Mouse (Mus musculus): ENCODE results near the gene Bach2. TPM values are rescaled to one million over a fixed set of nuclear protein-coding genes. Genes with fewer than 3 reads are reported as not detected.

The Bach2 gene
- polyA plus RNA-seq, 1 experiment from 2014 or later = 29.9 TPM

- Histone ChIP-seq H3K4me2 (ENCODE audit: low read depth) (no peak overlapping the region), H3K4me1 (ENCODE audit: control insufficient read depth, insufficient read depth, low read length) (no peaks in the 10 kb centered on the region), H3K9ac (ENCODE audit: low read length) (no peak overlapping the region), H3K36me3 (ENCODE audit: control insufficient read depth, insufficient read depth, low read length) (no peaks in the 10 kb centered on the region), H3K27me3 (ENCODE audit: control insufficient read depth, insufficient read depth, low read length) (no peaks in the 10 kb centered on the region), H3K27ac (ENCODE audit: low read depth, low read length) (no peak overlapping the region), H3K9me3 (ENCODE audit: control insufficient read depth, low read length) (no peaks in the 10 kb centered on the region), H3K4me3 (ENCODE audit: low read depth, low read length) (no peak overlapping the region)
- 84% methylated on average over 9 of the region's 9 CpGs for WGBS
- ATAC-seq (ENCODE audit: insufficient read depth, low FRiP score, low TSS enrichment) = no peak
- no peak for DNase-seq (ENCODE audit: low spot score)
Measured at GRCm38 (mm10) chr4:32409116-32409880, 170.7 kb downstream of the Bach2 start.

DNA sequence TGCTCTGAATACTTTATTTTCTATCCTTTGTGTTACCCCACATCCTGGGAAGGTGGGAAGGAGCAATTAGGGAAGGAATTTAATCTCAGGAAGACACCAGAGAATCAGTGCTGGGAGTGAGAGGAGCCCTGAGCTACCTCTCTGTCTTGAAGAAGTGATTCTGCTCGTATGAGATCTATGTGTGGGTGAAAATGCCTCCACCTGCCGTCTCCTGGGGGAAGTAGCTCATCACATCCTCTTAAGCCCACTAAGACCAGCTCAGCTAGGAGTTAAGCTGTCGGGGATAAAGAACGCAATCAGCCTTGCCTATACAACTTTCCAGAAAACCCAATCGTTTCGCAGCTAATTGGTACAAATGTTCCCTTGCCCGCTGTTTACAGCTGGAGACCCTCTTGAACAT, 174.5 kb downstream of the Bach2 start:
- Histone ChIP-seq H3K9me3 (ENCODE audit: control insufficient read depth, low read length) (no peaks in the 10 kb centered on the region), H3K27ac (ENCODE audit: low read depth, low read length) (no peak overlapping the region), H3K4me1 (ENCODE audit: control insufficient read depth, insufficient read depth, low read length) (no peaks in the 10 kb centered on the region), H3K27me3 (ENCODE audit: control insufficient read depth, insufficient read depth, low read length) (no peaks in the 10 kb centered on the region), H3K4me2 (ENCODE audit: low read depth) (no peak overlapping the region), H3K9ac (ENCODE audit: low read length) (no peak overlapping the region), H3K4me3 (ENCODE audit: low read depth, low read length) (no peak overlapping the region), H3K36me3 (ENCODE audit: control insufficient read depth, insufficient read depth, low read length) (no peaks in the 10 kb centered on the region)
- no peak for DNase-seq (ENCODE audit: low spot score)
- WGBS = 82% methylated on average over 7 of the region's 7 CpGs
- no peak for ATAC-seq (ENCODE audit: insufficient read depth, low FRiP score, low TSS enrichment)

DNA sequence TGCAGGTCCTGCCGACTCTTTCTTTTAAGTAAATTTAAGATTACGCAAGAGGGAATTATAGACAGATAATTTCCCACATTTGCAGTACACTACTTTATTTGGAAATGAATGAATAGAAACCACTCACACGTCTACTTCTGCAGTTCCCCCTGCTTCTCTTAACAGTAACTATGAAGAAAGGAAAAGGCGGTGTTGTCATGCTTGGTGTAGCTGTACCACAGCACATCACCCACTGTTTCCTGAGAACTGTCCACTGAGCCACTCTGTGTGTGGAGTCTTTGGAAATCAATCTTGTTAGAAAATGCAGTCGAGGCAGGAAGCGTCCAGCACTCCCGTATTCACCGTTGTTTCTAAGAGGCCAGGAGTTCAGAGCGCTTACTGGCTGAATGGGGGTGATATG, 174.9 kb downstream of the Bach2 start:
- WGBS = 85% methylated on average over 9 of the region's 9 CpGs
- Histone ChIP-seq H3K9me3 (ENCODE audit: control insufficient read depth, low read length) (no peaks in the 10 kb centered on the region), H3K36me3 (ENCODE audit: control insufficient read depth, insufficient read depth, low read length) (no peaks in the 10 kb centered on the region), H3K4me1 (ENCODE audit: control insufficient read depth, insufficient read depth, low read length) (no peaks in the 10 kb centered on the region), H3K27me3 (ENCODE audit: control insufficient read depth, insufficient read depth, low read length) (no peaks in the 10 kb centered on the region), H3K4me2 (ENCODE audit: low read depth) (no peak overlapping the region), H3K27ac (ENCODE audit: low read depth, low read length) (no peak overlapping the region), H3K9ac (ENCODE audit: low read length) (no peak overlapping the region), H3K4me3 (ENCODE audit: low read depth, low read length) (no peak overlapping the region)
- no peak for ATAC-seq (ENCODE audit: insufficient read depth, low FRiP score, low TSS enrichment)
- no peak for DNase-seq (ENCODE audit: low spot score)

- H3K9ac ChIP-seq (ENCODE audit: low read length) = no peak overlapping the region
- no peaks in the 10 kb centered on the region for H3K36me3 ChIP-seq (ENCODE audit: control insufficient read depth, insufficient read depth, low read length)
- 88% methylated on average over 7 of the region's 7 CpGs for WGBS
- H3K9me3 ChIP-seq (ENCODE audit: control insufficient read depth, low read length) = no peaks in the 10 kb centered on the region
- no peak overlapping the region for H3K4me2 ChIP-seq (ENCODE audit: low read depth)
- no peaks in the 10 kb centered on the region for H3K27me3 ChIP-seq (ENCODE audit: control insufficient read depth, insufficient read depth, low read length)
- ATAC-seq (ENCODE audit: insufficient read depth, low FRiP score, low TSS enrichment) = no peak
- H3K4me1 ChIP-seq (ENCODE audit: control insufficient read depth, insufficient read depth, low read length) = no peaks in the 10 kb centered on the region
- no peak overlapping the region for H3K4me3 ChIP-seq (ENCODE audit: low read depth, low read length)
- no peak for DNase-seq (ENCODE audit: low spot score)
- no peak overlapping the region for H3K27ac ChIP-seq (ENCODE audit: low read depth, low read length)
Measured at GRCm38 (mm10) chr4:32414959-32415358, 176.4 kb downstream of the Bach2 start.

DNA sequence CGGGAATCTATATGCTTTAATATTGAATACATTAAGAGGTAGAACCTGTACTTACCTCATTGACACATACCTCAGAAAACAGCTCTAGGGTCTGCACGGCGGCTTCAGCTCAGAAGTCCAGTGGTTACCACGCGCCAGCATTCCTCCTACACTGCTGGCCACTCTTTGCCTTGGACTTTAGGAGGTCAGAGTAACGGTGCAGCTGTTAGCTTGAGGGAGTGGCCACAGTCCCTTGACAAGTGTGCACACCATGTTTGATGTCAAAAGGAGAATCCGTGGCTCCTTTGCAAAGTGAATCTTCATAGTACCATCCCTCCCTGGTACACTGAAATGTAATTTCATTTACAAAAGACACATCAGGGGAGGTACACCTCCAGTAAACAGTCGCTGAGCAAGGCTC, 179.3 kb downstream of the Bach2 start:
- Histone ChIP-seq H3K4me2 (ENCODE audit: low read depth) (no peak overlapping the region), H3K27ac (ENCODE audit: low read depth, low read length) (no peak overlapping the region), H3K9me3 (ENCODE audit: control insufficient read depth, low read length) (no peaks in the 10 kb centered on the region), H3K36me3 (ENCODE audit: control insufficient read depth, insufficient read depth, low read length) (no peaks in the 10 kb centered on the region), H3K9ac (ENCODE audit: low read length) (no peak overlapping the region), H3K27me3 (ENCODE audit: control insufficient read depth, insufficient read depth, low read length) (no peaks in the 10 kb centered on the region), H3K4me1 (ENCODE audit: control insufficient read depth, insufficient read depth, low read length) (no peaks in the 10 kb centered on the region; the same call in 1 of the 2 replicates), H3K4me3 (ENCODE audit: low read depth, low read length) (no peak overlapping the region)
- ATAC-seq (ENCODE audit: insufficient read depth, low FRiP score, low TSS enrichment) (no peak), DNase-seq (ENCODE audit: low spot score) (no peak)
- WGBS = 89% methylated on average over 8 of the region's 8 CpGs

GRCm38 (mm10) chr4:32421570-32421969, 183.0 kb downstream of the Bach2 start:
- H3K4me3 ChIP-seq (ENCODE audit: low read depth, low read length) = no peak overlapping the region
- DNase-seq (ENCODE audit: low spot score) (no peak), ATAC-seq (ENCODE audit: insufficient read depth, low FRiP score, low TSS enrichment) (no peak)
- no peaks in the 10 kb centered on the region for H3K27me3 ChIP-seq (ENCODE audit: control insufficient read depth, insufficient read depth, low read length)
- no peak overlapping the region for H3K27ac ChIP-seq (ENCODE audit: low read depth, low read length)
- H3K9ac ChIP-seq (ENCODE audit: low read length) = no peak overlapping the region
- H3K4me2 ChIP-seq (ENCODE audit: low read depth) = no peak overlapping the region
- 91% methylated on average over 8 of the region's 8 CpGs for WGBS
- H3K9me3 ChIP-seq (ENCODE audit: control insufficient read depth, low read length) = no peaks in the 10 kb centered on the region
- H3K4me1 ChIP-seq (ENCODE audit: control insufficient read depth, insufficient read depth, low read length) = no peaks in the 10 kb centered on the region; the same call in 1 of the 2 replicates
- no peaks in the 10 kb centered on the region for H3K36me3 ChIP-seq (ENCODE audit: control insufficient read depth, insufficient read depth, low read length)

- WGBS = 84% methylated on average over 4 of the region's 4 CpGs
- Histone ChIP-seq H3K36me3 (ENCODE audit: control insufficient read depth, insufficient read depth, low read length) (no peaks in the 10 kb centered on the region), H3K4me1 (ENCODE audit: control insufficient read depth, insufficient read depth, low read length) (peaks cover 5% of the 10 kb centered on the region; the same call in 1 of the 2 replicates), H3K27ac (ENCODE audit: low read depth, low read length) (no peak overlapping the region), H3K27me3 (ENCODE audit: control insufficient read depth, insufficient read depth, low read length) (no peaks in the 10 kb centered on the region), H3K4me2 (ENCODE audit: low read depth) (no peak overlapping the region), H3K4me3 (ENCODE audit: low read depth, low read length) (no peak overlapping the region), H3K9ac (ENCODE audit: low read length) (no peak overlapping the region), H3K9me3 (ENCODE audit: control insufficient read depth, low read length) (no peaks in the 10 kb centered on the region)
- ATAC-seq (ENCODE audit: insufficient read depth, low FRiP score, low TSS enrichment) (no peak), DNase-seq (ENCODE audit: low spot score) (no peak)
Measured at GRCm38 (mm10) chr4:32422427-32422826, 183.8 kb downstream of the Bach2 start.

- no peaks in the 10 kb centered on the region for H3K36me3 ChIP-seq (ENCODE audit: control insufficient read depth, insufficient read depth, low read length)
- ATAC-seq (ENCODE audit: insufficient read depth, low FRiP score, low TSS enrichment) (no peak), DNase-seq (ENCODE audit: low spot score) (no peak)
- H3K9ac ChIP-seq (ENCODE audit: low read length) = no peak overlapping the region
- no peaks in the 10 kb centered on the region for H3K9me3 ChIP-seq (ENCODE audit: control insufficient read depth, low read length)
- WGBS = 83% methylated on average over 5 of the region's 5 CpGs
- peaks cover 15% of the 10 kb centered on the region for H3K4me1 ChIP-seq (ENCODE audit: control insufficient read depth, insufficient read depth, low read length)
- H3K4me3 ChIP-seq (ENCODE audit: low read depth, low read length) = no peak overlapping the region
- H3K27me3 ChIP-seq (ENCODE audit: control insufficient read depth, insufficient read depth, low read length) = no peaks in the 10 kb centered on the region
- H3K4me2 ChIP-seq (ENCODE audit: low read depth) = no peak overlapping the region
- no peak overlapping the region for H3K27ac ChIP-seq (ENCODE audit: low read depth, low read length)
Measured at GRCm38 (mm10) chr4:32423667-32424066, 185.1 kb downstream of the Bach2 start.

GRCm38 (mm10) chr4:32424434-32424833, 185.8 kb downstream of the Bach2 start:
- Histone ChIP-seq H3K4me2 (ENCODE audit: low read depth) (no peak overlapping the region), H3K36me3 (ENCODE audit: control insufficient read depth, insufficient read depth, low read length) (no peaks in the 10 kb centered on the region), H3K27me3 (ENCODE audit: control insufficient read depth, insufficient read depth, low read length) (no peaks in the 10 kb centered on the region), H3K4me3 (ENCODE audit: low read depth, low read length) (no peak overlapping the region), H3K4me1 (ENCODE audit: control insufficient read depth, insufficient read depth, low read length) (peaks cover 19% of the 10 kb centered on the region), H3K9ac (ENCODE audit: low read length) (no peak overlapping the region), H3K27ac (ENCODE audit: low read depth, low read length) (no peak overlapping the region), H3K9me3 (ENCODE audit: control insufficient read depth, low read length) (no peaks in the 10 kb centered on the region)
- ATAC-seq (ENCODE audit: insufficient read depth, low FRiP score, low TSS enrichment) = no peak
- no peak for DNase-seq (ENCODE audit: low spot score)
- WGBS = 85% methylated on average over 7 of the region's 7 CpGs

Data from neural tube, embryonic 11.5 days (tissue).